Mouse (Mus musculus) small intestine, adult 2 months (tissue): ENCODE measurements around the gene Ucp3.

Experiments used
- CTCF ChIP-seq: fragments of 200-500 bp; IDR thresholded peaks from 2 replicates; pipeline ENCODE4 v1.5.1; 2012; ENCODE audit warnings: low read depth, mild to moderate bottlenecking, control low read depth, inconsistent platforms, low read length, moderate library complexity, mixed read lengths; ENCODE audit not compliant: insufficient replicate concordance, insufficient read length; ENCODE audit errors: extremely low read depth
- POLR2A ChIP-seq: fragments of 200-500 bp; IDR thresholded peaks from 2 replicates; pipeline ENCODE4 v1.6.1; 2012; ENCODE audit warnings: low read depth, mild to moderate bottlenecking, control low read depth, inconsistent platforms, low read length, moderate library complexity

- TF ChIP-seq CTCF (no peak), POLR2A (no peak)
These were observed 61.4 kb downstream of the Ucp3 start for GRCm38 (mm10) chr7:100534216-100534615.
